Mouse (Mus musculus): ENCODE measurements around the gene Noxred1.

GRCm38 (mm10) chr12:87284726-87285125 lies 46.2 kb upstream of the Noxred1 start:
- TF ChIP-seq MAX (IDR thresholded peaks at IDR 0.05; ENCODE audit: low read length) (no peak), SIN3A (IDR thresholded peaks at IDR 0.05; ENCODE audit: low read length) (no peak), POLR2A (IDR thresholded peaks at IDR 0.05; ENCODE audit: control insufficient read depth in 1 of 2, insufficient read depth in 1 of 2, low read depth in 1 of 2, low read length in 2 of 2, poor library complexity in 1 of 2) (no peak)
